Mouse (Mus musculus): ENCODE measurements at regions not wholly inside any gene's neighbourhood (a gene's known extent, or its start where the extent isn't known, plus 50 kb on each side); places are given as distances from the start of the nearest gene placed in this dataset.

- TF ChIP-seq POLR2A (IDR thresholded peaks at IDR 0.05; ENCODE audit: low read depth, low read length) (no peak), CTCF (IDR thresholded peaks at IDR 0.05; ENCODE audit: borderline replicate concordance, insufficient read depth, low read length) (no peak)
These were observed 172.5 kb upstream of the Ddhd1 start for GRCm38 (mm10) chr14:45830457-45830856.
